11 mouse cellular contexts compared by ENCODE assay signal in the genomic region with DNA sequence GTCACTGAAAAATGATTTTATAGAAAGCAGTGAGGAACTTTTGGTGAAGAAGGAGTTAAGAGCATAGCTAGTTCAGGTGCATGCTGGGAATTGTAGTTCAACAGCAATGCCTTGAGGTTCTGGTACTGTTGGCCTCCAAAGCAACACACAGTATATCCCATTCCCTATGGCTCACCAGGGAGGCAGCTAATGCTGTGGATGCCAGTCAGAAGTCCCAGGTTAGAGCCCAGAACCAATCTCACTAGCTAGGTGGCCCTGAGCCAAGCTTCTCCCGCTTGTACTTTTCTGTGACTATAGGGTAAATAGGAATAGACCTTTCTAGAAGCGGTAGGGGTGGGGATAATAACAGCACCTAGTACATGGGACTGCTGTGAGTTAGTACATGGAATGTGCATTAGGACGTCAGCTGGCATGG. TPM values are rescaled to one million over a fixed set of nuclear protein-coding genes. Genes with fewer than 3 reads are reported as not detected.
A peak's percentile ranks its signal among the peaks of the same experiment; 100 is the strongest.
DNase-seq lines count a peak whose midpoint lies in the region; ATAC-seq and TF ChIP-seq lines count a peak whose summit lies in the region.
"Had no signal": no experiment of that assay in that cellular context is flagged by ENCODE, and none has a peak within 500 bp of the region (broad histone marks: within the 10 kb centered on the region; RNA-seq: fewer than 3 reads in every experiment).

No protein-coding gene starts in this region.

- no peaks in the 10 kb centered on the region for H3K27me3 ChIP-seq in hindbrain, postnatal 0 days (ENCODE audit: insufficient read depth, low read length)
- H3K27me3 ChIP-seq: heart, embryonic 15.5 days had no signal

- peak overlapping the region; percentile 45; the same call in 1 of the 2 replicates for H3K27ac ChIP-seq in hindbrain, postnatal 0 days
- H3K27ac ChIP-seq: heart, embryonic 15.5 days had no signal

- no peaks in the 10 kb centered on the region for H3K9me3 ChIP-seq in hindbrain, postnatal 0 days (ENCODE audit: low read length)
- H3K9me3 ChIP-seq: heart, embryonic 15.5 days had no signal

- WGBS in hindbrain, postnatal 0 days, result 63% methylated on average over 3 of the region's 3 CpGs

- DNase-seq in gastrocnemius, postnatal 10 days, result peak; percentile 6
- DNase-seq in gastrocnemius, postnatal 14 days, result no peak
- DNase-seq in retina, postnatal 1 day, result peak; percentile 24
- DNase-seq in retina, embryonic 14.5 days (ENCODE audit: low spot score), result no peak
- DNase-seq in hindbrain, postnatal 0 days (ENCODE audit: low spot score), result peak; percentile 59
- no peak for DNase-seq in lung, postnatal 14 days
- no peak for DNase-seq in natural killer cell, adult 2 months (ENCODE audit: low spot score in 2 of 2)
- DNase-seq: adrenal gland, postnatal 25 days had no signal

- peak; percentile 69 for ATAC-seq in hindbrain, postnatal 0 days
- no peak for ATAC-seq in granulocyte monocyte progenitor cell, adult 5-6 weeks (replicated peaks; ENCODE audit: poor library complexity, severe bottlenecking)

- no peak overlapping the region for H3K4me3 ChIP-seq in hindbrain, postnatal 0 days (ENCODE audit: low read length)
- H3K4me3 ChIP-seq: heart, embryonic 15.5 days had no signal

- H3K4me1 ChIP-seq in hindbrain, postnatal 0 days (ENCODE audit: insufficient read depth, low read length), result peaks cover 5% of the 10 kb centered on the region; the same call in 1 of the 2 replicates
- H3K4me1 ChIP-seq: heart, embryonic 15.5 days had no signal

- 0 out of 2 replicates have a peak overlapping the region, but pooled peaks have one; percentile 17 for H3K4me2 ChIP-seq in hindbrain, postnatal 0 days (ENCODE audit: low read depth, low read length)
- H3K4me2 ChIP-seq: heart, embryonic 15.5 days had no signal

- no peak overlapping the region for H3K9ac ChIP-seq in hindbrain, postnatal 0 days (replicated peaks; ENCODE audit: low read length)
- H3K9ac ChIP-seq: heart, embryonic 15.5 days had no signal

- intact Hi-C loops in gastrocnemius, postnatal 14 days (cut with DNase I; ENCODE audit: low total_unique reads), result loop anchor here (10.0 kb wide), 1 partner anchor 66 kb away; no protein-coding TSS in a partner anchor

- TF ChIP-seq CTCF in hindbrain, postnatal 0 days (IDR thresholded peaks at IDR 0.05; ENCODE audit: low read depth), result no peak

- no peaks in the 10 kb centered on the region for H3K36me3 ChIP-seq in hindbrain, postnatal 0 days (ENCODE audit: insufficient read depth, low read length)
- H3K36me3 ChIP-seq: heart, embryonic 15.5 days had no signal

RNA-seq across cellular contexts. Expression of a gene that starts 5.7 kb away (rescaled TPM):
- total RNA-seq in gastrocnemius, postnatal 10 days (2021), result 1 to 10 TPM; 1.5 to 2.3 TPM
- 1 to 10 TPM; 2.0 to 2.6 TPM for total RNA-seq in gastrocnemius, postnatal 14 days (2021)
- 15.5 and 16.5 TPM in 2 replicates for total RNA-seq in hindbrain, postnatal 0 days (2014; rRNA removed)
- polyA plus RNA-seq in hindbrain, postnatal 0 days (2015; fragmentation: Nextera tagmentation; extraction: Ambion mirVana), result 20.3 and 20.6 TPM in 2 replicates
- 2.4 TPM in 1 of 2 replicates, not detected in the other for total RNA-seq in granulocyte monocyte progenitor cell, adult 5-6 weeks (2014; fragmentation: Nextera tagmentation)
- 0.39 TPM in 1 of 2 replicates, not detected in the other for total RNA-seq in granulocyte monocyte progenitor cell, adult 5-6 weeks (2017)
- total RNA-seq: megakaryocyte, adult 5-6 weeks had no signal

RNA-seq across cellular contexts. Expression of a gene that starts 34.7 kb away (rescaled TPM):
- total RNA-seq in gastrocnemius, postnatal 10 days (2021), result 10 to 100 TPM; 10.1 to 10.7 TPM
- total RNA-seq in gastrocnemius, postnatal 14 days (2021), result 10 to 100 TPM in 1 of 2 experiments, 1 to 10 TPM in 1; 8.1 to 10.8 TPM
- 2.7 and 3.4 TPM in 2 replicates for total RNA-seq in hindbrain, postnatal 0 days (2014; rRNA removed)
- 30.9 and 32.3 TPM in 2 replicates for polyA plus RNA-seq in hindbrain, postnatal 0 days (2015; fragmentation: Nextera tagmentation; extraction: Ambion mirVana)
- total RNA-seq in granulocyte monocyte progenitor cell, adult 5-6 weeks (2014; fragmentation: Nextera tagmentation), result 23.0 and 36.0 TPM in 2 replicates
- total RNA-seq in granulocyte monocyte progenitor cell, adult 5-6 weeks (2017), result 41.0 and 45.0 TPM in 2 replicates

Comparison
In these comparisons a context has a peak if more than half of its experiments do, and no peak if none do; other contexts are left out.
1. DNase-seq: peak in gastrocnemius, postnatal 10 days (single experiment), retina, postnatal 1 day (single experiment) and hindbrain, postnatal 0 days (single experiment); none in gastrocnemius, postnatal 14 days (single experiment), retina, embryonic 14.5 days (single experiment), lung, postnatal 14 days (single experiment) and natural killer cell, adult 2 months (0 of 2).